Mouse (Mus musculus): Measurements from ENCODE around the gene Pxn.

GRCm38 (mm10) chr5:115578922-115579321 lies 72.4 kb downstream of the Pxn start:
- TF ChIP-seq CTCF (IDR thresholded peaks at IDR 0.05; ENCODE audit: control insufficient read depth, insufficient read depth, insufficient read length) (no peak), MYOD1 (IDR thresholded peaks at IDR 0.05; ENCODE audit: control insufficient read depth, insufficient read length, low read depth) (no peak)
